29 mouse cellular contexts compared by ENCODE assay signal in genomic region chr1:81973481-81973880, GRCm38 (mm10).
DNase-seq lines count a peak whose midpoint lies in the region; ATAC-seq and TF ChIP-seq lines count a peak whose summit lies in the region.
"Had no signal": no experiment of that assay in that cellular context is flagged by ENCODE, and none has a peak within 500 bp of the region (broad histone marks: within the 10 kb centered on the region; RNA-seq: fewer than 3 reads in every experiment).

No protein-coding gene starts in this region.

- no peak overlapping the region for H3K27ac ChIP-seq in midbrain, postnatal 0 days (ENCODE audit: low read depth, low read length)
- H3K27ac ChIP-seq: embryonic facial prominence, embryonic 13.5 days; embryonic facial prominence, embryonic 15.5 days; forebrain, embryonic 10.5 days; forebrain, embryonic 12.5 days had no signal

- H3K27me3 ChIP-seq in midbrain, postnatal 0 days (ENCODE audit: insufficient read depth, low read length) = no peaks in the 10 kb centered on the region
- H3K27me3 ChIP-seq: CH12.LX; embryonic facial prominence, embryonic 13.5 days; embryonic facial prominence, embryonic 15.5 days; forebrain, embryonic 12.5 days; Patski had no signal

- no peak for ATAC-seq in midbrain, postnatal 0 days (ENCODE audit: low FRiP score)
- ATAC-seq: activated CD4-positive, CD25-positive, alpha-beta regulatory T cell, adult 4 months; CD4-positive, CD25-positive, alpha-beta regulatory T cell, adult 4 months; forebrain, embryonic 14.5 days; forebrain, embryonic 16.5 days; Patski had no signal

- no peak for TF ChIP-seq CTCF in midbrain, postnatal 0 days (IDR thresholded peaks at IDR 0.05)

- no peaks in the 10 kb centered on the region for H3K36me3 ChIP-seq in midbrain, postnatal 0 days (ENCODE audit: insufficient read depth, low read length)
- H3K36me3 ChIP-seq: embryonic facial prominence, embryonic 13.5 days; embryonic facial prominence, embryonic 15.5 days; forebrain, embryonic 10.5 days; forebrain, embryonic 12.5 days; G1E had no signal

- H3K9ac ChIP-seq in midbrain, postnatal 0 days (replicated peaks; ENCODE audit: low read length, poor library complexity, severe bottlenecking) = no peak overlapping the region
- H3K9ac ChIP-seq: embryonic facial prominence, embryonic 13.5 days; embryonic facial prominence, embryonic 15.5 days; forebrain, embryonic 12.5 days had no signal

- H3K9me3 ChIP-seq in midbrain, postnatal 0 days (ENCODE audit: low read length) = no peaks in the 10 kb centered on the region
- H3K9me3 ChIP-seq: embryonic facial prominence, embryonic 13.5 days; embryonic facial prominence, embryonic 15.5 days; forebrain, embryonic 10.5 days; forebrain, embryonic 12.5 days had no signal

- DNase-seq in gastrocnemius, adult 18-20 months (ENCODE audit: low spot score) = peak; percentile 82
- no peak for DNase-seq in gastrocnemius, postnatal 4 days (ENCODE audit: low spot score in 2 of 2)
- DNase-seq in gastrocnemius, postnatal 10 days = peak; percentile 8
- peak; percentile 63 for DNase-seq in gastrocnemius, postnatal 25 days
- DNase-seq in skeletal muscle tissue, adult 2 months (ENCODE audit: low read depth, low spot score) = peak; percentile 95
- no peak for DNase-seq in embryo, embryonic 10.5 days (ENCODE audit: low spot score)
- no peak for DNase-seq in midbrain, postnatal 0 days (ENCODE audit: low spot score)
- DNase-seq in frontal cortex, adult 2 months (ENCODE audit: extremely low spot score in 1 of 2, low spot score in 1 of 2) = no peak
- DNase-seq: adrenal gland, adult 8-10 months; adrenal gland, postnatal 14 days; adrenal gland, postnatal 36 days; B cell, adult 2 months; cerebellum, adult 11-12 months; cerebellum, adult 2 months; cerebellum, adult 9-11 months; cerebellum, postnatal 14 days; cerebellum, postnatal 36 days had no signal

- H3K4me2 ChIP-seq in midbrain, postnatal 0 days (ENCODE audit: low read depth, low read length, poor library complexity, severe bottlenecking) = no peak overlapping the region
- H3K4me2 ChIP-seq: embryonic facial prominence, embryonic 13.5 days; embryonic facial prominence, embryonic 15.5 days; forebrain, embryonic 12.5 days had no signal

- 91% methylated on average over 4 of the region's 4 CpGs for WGBS in midbrain, postnatal 0 days

- H3K4me1 ChIP-seq in midbrain, postnatal 0 days (ENCODE audit: insufficient read depth, low read length) = no peaks in the 10 kb centered on the region
- H3K4me1 ChIP-seq: embryonic facial prominence, embryonic 13.5 days; embryonic facial prominence, embryonic 15.5 days; forebrain, embryonic 10.5 days; forebrain, embryonic 12.5 days had no signal

- no peak overlapping the region for H3K4me3 ChIP-seq in midbrain, postnatal 0 days (ENCODE audit: low read depth, low read length)
- H3K4me3 ChIP-seq: embryonic facial prominence, embryonic 13.5 days; embryonic facial prominence, embryonic 15.5 days; erythroblast, embryonic 14.5 days; forebrain, embryonic 10.5 days; forebrain, embryonic 12.5 days had no signal

Comparison
In these comparisons a context has a peak if more than half of its experiments do, and no peak if none do; other contexts are left out.
1. DNase-seq: peak in gastrocnemius, adult 18-20 months (single experiment), gastrocnemius, postnatal 10 days (single experiment), gastrocnemius, postnatal 25 days (single experiment) and skeletal muscle tissue, adult 2 months (single experiment); none in gastrocnemius, postnatal 4 days (0 of 2), embryo, embryonic 10.5 days (single experiment), midbrain, postnatal 0 days (single experiment) and frontal cortex, adult 2 months (0 of 2).